Mouse (Mus musculus): ENCODE results near the gene Zfp36l1. TPM values are rescaled to one million over a fixed set of nuclear protein-coding genes. Genes with fewer than 3 reads are reported as not detected.

Zfp36l1 gene
- polyA plus RNA-seq, 1 experiment from 2014 or later = 152 TPM

GRCm38 (mm10) chr12:80106896-80107667 is 5.7 kb downstream of the Zfp36l1 start:
- H3K9ac ChIP-seq (ENCODE audit: low read length) = no peak overlapping the region
- no peak overlapping the region for H3K4me3 ChIP-seq (ENCODE audit: low read length)
- ATAC-seq (ENCODE audit: low read depth) = no peak
- H3K36me3 ChIP-seq (ENCODE audit: control insufficient read depth, insufficient read depth, low read length) = peaks cover 21% of the 10 kb centered on the region
- peak overlapping the region; percentile 21; the same call in 1 of the 2 replicates for H3K27ac ChIP-seq (ENCODE audit: low read length)
- no peaks in the 10 kb centered on the region for H3K27me3 ChIP-seq (ENCODE audit: control insufficient read depth, insufficient read depth, low read depth, low read length)
- 84% methylated on average over 3 of the region's 3 CpGs for WGBS
- no peak overlapping the region for H3K4me2 ChIP-seq (ENCODE audit: low read depth, low read length)
- H3K9me3 ChIP-seq (ENCODE audit: control insufficient read depth, low read length) = no peaks in the 10 kb centered on the region
- H3K4me1 ChIP-seq (replicated peaks; ENCODE audit: control insufficient read depth, insufficient read depth, low read length) = peaks cover 7% of the 10 kb centered on the region; the same call in 1 of the 2 replicates

- Histone ChIP-seq H3K27ac (ENCODE audit: low read length) (0 out of 2 replicates have a peak overlapping the region, but pooled peaks have one; percentile 21), H3K9ac (ENCODE audit: low read length) (no peak overlapping the region), H3K4me1 (replicated peaks; ENCODE audit: control insufficient read depth, insufficient read depth, low read length) (peaks cover 7% of the 10 kb centered on the region; the same call in 1 of the 2 replicates), H3K4me2 (ENCODE audit: low read depth, low read length) (no peak overlapping the region), H3K27me3 (ENCODE audit: control insufficient read depth, insufficient read depth, low read depth, low read length) (no peaks in the 10 kb centered on the region), H3K4me3 (ENCODE audit: low read length) (no peak overlapping the region), H3K9me3 (ENCODE audit: control insufficient read depth, low read length) (no peaks in the 10 kb centered on the region), H3K36me3 (ENCODE audit: control insufficient read depth, insufficient read depth, low read length) (peaks cover 21% of the 10 kb centered on the region)
- WGBS = 74% methylated on average over 4 of the region's 4 CpGs
- ATAC-seq (ENCODE audit: low read depth) = no peak
These were observed 6.5 kb downstream of the Zfp36l1 start for GRCm38 (mm10) chr12:80106138-80106895.

- Histone ChIP-seq H3K36me3 (ENCODE audit: control insufficient read depth, insufficient read depth, low read length) (peaks cover 12% of the 10 kb centered on the region), H3K27ac (ENCODE audit: low read length) (peak overlapping the region; percentile 89), H3K4me3 (ENCODE audit: low read length) (no peak overlapping the region), H3K4me2 (ENCODE audit: low read depth, low read length) (peak overlapping the region; percentile 34), H3K9me3 (ENCODE audit: control insufficient read depth, low read length) (no peaks in the 10 kb centered on the region), H3K27me3 (ENCODE audit: control insufficient read depth, insufficient read depth, low read depth, low read length) (no peaks in the 10 kb centered on the region), H3K4me1 (replicated peaks; ENCODE audit: control insufficient read depth, insufficient read depth, low read length) (peaks cover 14% of the 10 kb centered on the region; the same call in 1 of the 2 replicates), H3K9ac (ENCODE audit: low read length) (peak overlapping the region; percentile 33; the same call in 1 of the 2 replicates)
- WGBS = 20% methylated on average over 5 of the region's 5 CpGs
- ATAC-seq (ENCODE audit: low read depth) = peak; percentile 83
These were observed 9.3 kb downstream of the Zfp36l1 start for GRCm38 (mm10) chr12:80103521-80103973.

- peak overlapping the region; percentile 33; the same call in 1 of the 2 replicates for H3K9ac ChIP-seq (ENCODE audit: low read length)
- H3K27ac ChIP-seq (ENCODE audit: low read length) = peak overlapping the region; percentile 89
- peak; percentile 55; the same call in 1 of the 2 replicates for ATAC-seq (ENCODE audit: low read depth)
- 23% methylated on average over 4 of the region's 4 CpGs for WGBS
- H3K4me2 ChIP-seq (ENCODE audit: low read depth, low read length) = peak overlapping the region; percentile 34
- H3K36me3 ChIP-seq (ENCODE audit: control insufficient read depth, insufficient read depth, low read length) = peaks cover 12% of the 10 kb centered on the region
- peaks cover 14% of the 10 kb centered on the region; the same call in 1 of the 2 replicates for H3K4me1 ChIP-seq (replicated peaks; ENCODE audit: control insufficient read depth, insufficient read depth, low read length)
- H3K4me3 ChIP-seq (ENCODE audit: low read length) = no peak overlapping the region
- H3K27me3 ChIP-seq (ENCODE audit: control insufficient read depth, insufficient read depth, low read depth, low read length) = no peaks in the 10 kb centered on the region
- no peaks in the 10 kb centered on the region for H3K9me3 ChIP-seq (ENCODE audit: control insufficient read depth, low read length)
These were observed 9.7 kb downstream of the Zfp36l1 start for GRCm38 (mm10) chr12:80103089-80103488.

GRCm38 (mm10) chr12:80098825-80099224 is 14.0 kb downstream of the Zfp36l1 start:
- Histone ChIP-seq H3K4me1 (replicated peaks; ENCODE audit: control insufficient read depth, insufficient read depth, low read length) (peaks cover 14% of the 10 kb centered on the region; the same call in 1 of the 2 replicates), H3K27ac (ENCODE audit: low read length) (peak overlapping the region; percentile 76), H3K4me3 (ENCODE audit: low read length) (no peak overlapping the region), H3K27me3 (ENCODE audit: control insufficient read depth, insufficient read depth, low read depth, low read length) (no peaks in the 10 kb centered on the region), H3K9me3 (ENCODE audit: control insufficient read depth, low read length) (no peaks in the 10 kb centered on the region), H3K36me3 (ENCODE audit: control insufficient read depth, insufficient read depth, low read length) (no peaks in the 10 kb centered on the region), H3K4me2 (ENCODE audit: low read depth, low read length) (no peak overlapping the region), H3K9ac (ENCODE audit: low read length) (no peak overlapping the region)
- no peak for ATAC-seq (ENCODE audit: low read depth)
- WGBS = 73% methylated on average over 1 of the region's 1 CpGs

- no peak overlapping the region for H3K9ac ChIP-seq (ENCODE audit: low read length)
- H3K36me3 ChIP-seq (ENCODE audit: control insufficient read depth, insufficient read depth, low read length) = no peaks in the 10 kb centered on the region
- H3K4me1 ChIP-seq (replicated peaks; ENCODE audit: control insufficient read depth, insufficient read depth, low read length) = peaks cover 14% of the 10 kb centered on the region
- no peaks in the 10 kb centered on the region for H3K9me3 ChIP-seq (ENCODE audit: control insufficient read depth, low read length)
- H3K27ac ChIP-seq (ENCODE audit: low read length) = no peak overlapping the region
- ATAC-seq (ENCODE audit: low read depth) = no peak
- WGBS = 71% methylated on average over 6 of the region's 6 CpGs
- no peak overlapping the region for H3K4me2 ChIP-seq (ENCODE audit: low read depth, low read length)
- no peak overlapping the region for H3K4me3 ChIP-seq (ENCODE audit: low read length)
- H3K27me3 ChIP-seq (ENCODE audit: control insufficient read depth, insufficient read depth, low read depth, low read length) = no peaks in the 10 kb centered on the region
These were observed 16.1 kb downstream of the Zfp36l1 start for GRCm38 (mm10) chr12:80096734-80097133.

- no peaks in the 10 kb centered on the region for H3K9me3 ChIP-seq (ENCODE audit: control insufficient read depth, low read length)
These were observed 20.0 kb downstream of the Zfp36l1 start for GRCm38 (mm10) chr12:80092787-80093186.

GRCm38 (mm10) chr12:80091080-80091479 is 21.7 kb downstream of the Zfp36l1 start:
- 27% methylated on average over 8 of the region's 8 CpGs for WGBS
- H3K27ac ChIP-seq (ENCODE audit: low read length) = peak overlapping the region; percentile 80
- H3K27me3 ChIP-seq (ENCODE audit: control insufficient read depth, insufficient read depth, low read depth, low read length) = no peaks in the 10 kb centered on the region
- no peak overlapping the region for H3K9ac ChIP-seq (ENCODE audit: low read length)
- no peaks in the 10 kb centered on the region for H3K36me3 ChIP-seq (ENCODE audit: control insufficient read depth, insufficient read depth, low read length)
- no peak overlapping the region for H3K4me3 ChIP-seq (ENCODE audit: low read length)
- no peaks in the 10 kb centered on the region for H3K9me3 ChIP-seq (ENCODE audit: control insufficient read depth, low read length)
- ATAC-seq (ENCODE audit: low read depth) = peak; percentile 83
- peak overlapping the region; percentile 35 for H3K4me2 ChIP-seq (ENCODE audit: low read depth, low read length)
- peaks cover 13% of the 10 kb centered on the region for H3K4me1 ChIP-seq (replicated peaks; ENCODE audit: control insufficient read depth, insufficient read depth, low read length)

More at GRCm38 (mm10) chr12:80092787-80093186, 20.0 kb downstream of the Zfp36l1 start:
- Histone ChIP-seq H3K36me3 (ENCODE audit: control insufficient read depth, insufficient read depth, low read length) (no peaks in the 10 kb centered on the region), H3K4me2 (ENCODE audit: low read depth, low read length) (no peak overlapping the region), H3K27me3 (ENCODE audit: control insufficient read depth, insufficient read depth, low read depth, low read length) (no peaks in the 10 kb centered on the region), H3K4me3 (ENCODE audit: low read length) (no peak overlapping the region), H3K4me1 (replicated peaks; ENCODE audit: control insufficient read depth, insufficient read depth, low read length) (peaks cover 13% of the 10 kb centered on the region), H3K27ac (ENCODE audit: low read length) (no peak overlapping the region), H3K9ac (ENCODE audit: low read length) (no peak overlapping the region)
- no peak for ATAC-seq (ENCODE audit: low read depth)

GRCm38 (mm10) chr12:80090529-80090928 is 22.3 kb downstream of the Zfp36l1 start:
- H3K27me3 ChIP-seq (ENCODE audit: control insufficient read depth, insufficient read depth, low read depth, low read length) = no peaks in the 10 kb centered on the region
- H3K4me3 ChIP-seq (ENCODE audit: low read length) = no peak overlapping the region
- WGBS = 61% methylated on average over 5 of the region's 5 CpGs
- no peak overlapping the region for H3K9ac ChIP-seq (ENCODE audit: low read length)
- ATAC-seq (ENCODE audit: low read depth) = peak; percentile 44; the same call in 1 of the 2 replicates
- H3K4me2 ChIP-seq (ENCODE audit: low read depth, low read length) = no peak overlapping the region
- peak overlapping the region; percentile 36; the same call in 1 of the 2 replicates for H3K27ac ChIP-seq (ENCODE audit: low read length)
- peaks cover 13% of the 10 kb centered on the region for H3K4me1 ChIP-seq (replicated peaks; ENCODE audit: control insufficient read depth, insufficient read depth, low read length)
- no peaks in the 10 kb centered on the region for H3K9me3 ChIP-seq (ENCODE audit: control insufficient read depth, low read length)
- H3K36me3 ChIP-seq (ENCODE audit: control insufficient read depth, insufficient read depth, low read length) = no peaks in the 10 kb centered on the region

All from lung, embryonic 16.5 days (tissue).